Mouse (Mus musculus) liver, adult 2 months (tissue): ENCODE results near the gene Lmo7. TPM values are rescaled to one million over a fixed set of nuclear protein-coding genes. Genes with fewer than 3 reads are reported as not detected.

Experiments
- DNase-seq: peaks from one replicate; pipeline ENCODE4 v3.0.0-alpha.2; 2011; ENCODE audit warnings: low read depth, low spot score; ENCODE audit errors: extremely low read depth
- H3K27ac ChIP-seq: fragments of 200-500 bp; replicated peaks from 2 replicates; pipeline ENCODE4 v1.5.1; 2012; ENCODE audit warnings: low read depth, mild to moderate bottlenecking, control low read depth, inconsistent platforms, low read length; ENCODE audit not compliant: insufficient read depth
- H3K27me3 ChIP-seq: fragments of 200-500 bp; 2 replicates; pipeline ENCODE4 v1.6.1; 2012; ENCODE audit warnings: mild to moderate bottlenecking, moderate library complexity, low read length, inconsistent platforms; ENCODE audit not compliant: control insufficient read depth, insufficient read depth
- H3K36me3 ChIP-seq: fragments of 200-500 bp; 2 replicates; pipeline ENCODE4 v1.6.1; 2012; ENCODE audit warnings: low read length, inconsistent platforms; ENCODE audit not compliant: control insufficient read depth, insufficient read depth
- H3K4me1 ChIP-seq: fragments of 200-500 bp; 2 replicates; pipeline ENCODE4 v1.6.1; 2011; ENCODE audit warnings: low read length; ENCODE audit not compliant: control insufficient read depth, insufficient read depth
- H3K4me3 ChIP-seq: fragments of 200-500 bp; 2 replicates; pipeline ENCODE4 v1.5.1; 2011; ENCODE audit warnings: low read depth, mild to moderate bottlenecking, control low read depth, low read length, moderate library complexity; ENCODE audit not compliant: insufficient read depth
- H3K79me2 ChIP-seq: fragments of 200-500 bp; 2 replicates; pipeline ENCODE4 v1.6.1; 2012; ENCODE audit warnings: inconsistent platforms, mild to moderate bottlenecking, low read length, moderate library complexity; ENCODE audit not compliant: control insufficient read depth, insufficient read depth
- H3K9ac ChIP-seq: fragments of 200-500 bp; 2 replicates; pipeline ENCODE4 v1.6.1; 2012; ENCODE audit warnings: low read depth, mild to moderate bottlenecking, control low read depth, inconsistent platforms, low read length
- CTCF ChIP-seq: fragments of 200-500 bp; IDR thresholded peaks from 2 replicates; pipeline ENCODE4 v1.5.1; 2011; ENCODE audit warnings: low read depth, low read length, control low read depth
- POLR2A ChIP-seq: fragments of 200-500 bp; IDR thresholded peaks from 2 replicates; pipeline ENCODE4 v1.6.1; 2011; ENCODE audit warnings: low read length, control low read depth; ENCODE audit not compliant: insufficient read depth; ENCODE audit errors: extremely low read depth
- WGBS: fragments of 180-500 bp; shearing (Covaris S2); methylation state at CpG from one replicate; pipeline ENCODE4 v1.1.7; 2018; 5-methylcytosine and 5-hydroxymethylcytosine counted together
- polyA plus RNA-seq: library from polyadenylated mRNA; depleted of rRNA; stranded (reverse); fragments of >200 nt; gene quantifications from 2 replicates; pipeline ENCODE4 v1.2.3, GENCODE M21; 2012
- total RNA-seq: library from RNA; depleted of rRNA; stranded (reverse); fragments of >200 nt; gene quantifications from 2 replicates; pipeline ENCODE4 v1.2.3, GENCODE M21; 2014

Gene Lmo7
- total and polyA plus RNA-seq, 2 experiments, result 7.1 to 30.0 TPM

DNA sequence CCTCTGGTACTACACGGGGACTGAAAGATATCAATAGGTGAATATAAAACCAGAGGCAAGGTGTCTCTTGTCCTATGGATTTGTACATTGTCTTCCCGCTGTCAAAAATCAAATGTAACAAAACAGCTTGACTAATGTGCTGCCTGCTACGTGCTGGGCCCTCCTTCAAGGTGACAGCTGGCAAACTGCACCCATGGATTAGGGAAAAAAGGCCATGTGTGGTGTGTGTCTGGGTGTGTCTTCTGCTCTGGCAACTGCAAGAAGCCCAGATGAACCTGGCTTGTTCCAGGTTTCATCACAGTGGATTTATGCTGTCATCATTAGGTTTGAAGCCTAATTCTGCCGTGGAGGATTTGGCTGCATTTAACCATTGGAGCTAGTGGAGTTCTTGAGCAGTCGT is 174.0 kb downstream of the Lmo7 start:
- Histone ChIP-seq H3K4me1 (no peaks in the 10 kb centered on the region), H3K9ac (no peak overlapping the region), H3K79me2 (no peaks in the 10 kb centered on the region), H3K27me3 (no peaks in the 10 kb centered on the region), H3K27ac (no peak overlapping the region), H3K4me3 (no peak overlapping the region), H3K36me3 (peaks cover 25% of the 10 kb centered on the region)
- 91% methylated on average over 5 of the region's 5 CpGs for WGBS
- DNase-seq, result no peak
- no peak for TF ChIP-seq CTCF
- no peak for TF ChIP-seq POLR2A

DNA sequence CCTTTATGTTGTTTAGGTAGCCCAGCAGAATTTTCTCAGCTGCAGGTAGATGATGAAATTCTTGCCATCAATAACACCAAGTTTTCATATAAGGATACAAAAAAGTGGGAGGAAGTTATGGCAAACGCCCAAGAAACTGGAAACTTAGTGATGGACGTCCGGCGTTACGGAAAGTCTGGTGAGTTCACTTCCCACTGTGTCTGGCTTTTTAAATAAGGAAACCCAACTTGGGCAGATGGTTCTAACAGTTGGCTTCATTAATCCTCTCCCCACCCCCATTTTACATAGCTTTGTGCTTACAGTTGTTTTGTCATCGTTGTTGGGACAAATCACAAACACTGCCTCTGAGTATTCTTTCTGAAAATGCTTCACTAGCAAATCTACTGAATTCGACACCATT is 182.2 kb downstream of the Lmo7 start:
- Histone ChIP-seq H3K79me2 (no peaks in the 10 kb centered on the region), H3K4me1 (no peaks in the 10 kb centered on the region), H3K36me3 (peaks cover 18% of the 10 kb centered on the region; the same call in 1 of the 2 replicates), H3K27me3 (no peaks in the 10 kb centered on the region), H3K4me3 (no peak overlapping the region), H3K27ac (no peak overlapping the region), H3K9ac (no peak overlapping the region)
- WGBS, result 90% methylated on average over 7 of the region's 7 CpGs
- no peak for DNase-seq
- TF ChIP-seq CTCF, result no peak
- no peak for TF ChIP-seq POLR2A

DNA sequence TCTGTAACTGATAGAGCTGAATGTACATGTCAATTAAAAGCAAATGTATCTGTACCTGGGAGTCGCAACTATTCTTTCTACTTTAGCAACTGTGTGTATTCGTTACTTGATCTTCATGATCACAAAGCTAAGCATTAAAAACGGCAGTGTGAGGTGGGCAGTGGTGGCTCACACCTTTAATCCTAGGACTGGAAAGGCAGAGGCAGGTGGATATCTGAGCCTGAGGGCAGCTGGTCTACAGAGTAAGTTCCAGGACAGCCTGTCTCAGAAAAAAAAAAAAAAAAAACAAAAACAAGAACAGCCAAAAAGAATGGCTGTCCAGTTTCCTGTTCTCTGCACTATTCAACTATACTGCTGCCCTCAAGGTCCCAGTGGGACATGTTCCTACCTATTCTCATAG is 182.6 kb downstream of the Lmo7 start:
- no peak overlapping the region for H3K27ac ChIP-seq
- 93% methylated on average over 3 of the region's 3 CpGs for WGBS
- no peak overlapping the region for H3K4me3 ChIP-seq
- H3K36me3 ChIP-seq, result peaks cover 15% of the 10 kb centered on the region; the same call in 1 of the 2 replicates
- H3K4me1 ChIP-seq, result no peaks in the 10 kb centered on the region
- no peak overlapping the region for H3K9ac ChIP-seq
- no peaks in the 10 kb centered on the region for H3K27me3 ChIP-seq
- TF ChIP-seq POLR2A (no peak), CTCF (no peak)
- no peak for DNase-seq
- no peaks in the 10 kb centered on the region for H3K79me2 ChIP-seq

DNA sequence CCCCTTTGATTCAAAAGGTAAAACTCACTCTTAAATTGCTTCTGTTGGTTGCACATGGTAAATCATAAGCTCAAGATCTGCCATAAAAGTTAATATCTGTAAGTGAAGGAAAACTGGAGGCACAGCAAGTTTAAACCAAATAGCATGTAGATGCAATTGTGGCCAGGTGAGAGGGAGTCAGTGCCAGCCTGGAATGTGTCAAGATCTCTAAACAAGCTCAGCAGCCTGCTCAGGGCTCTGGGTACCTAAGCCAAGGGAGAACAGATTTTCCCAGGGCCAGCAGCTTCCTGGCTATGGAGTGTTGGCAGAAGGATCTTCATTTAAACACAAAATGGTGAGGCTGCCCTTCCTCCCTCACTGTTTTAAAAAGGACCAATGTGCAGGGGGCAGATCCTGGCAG is 184.6 kb downstream of the Lmo7 start:
- H3K4me1 ChIP-seq, result no peaks in the 10 kb centered on the region
- H3K4me3 ChIP-seq, result no peak overlapping the region
- H3K79me2 ChIP-seq, result no peaks in the 10 kb centered on the region

DNA sequence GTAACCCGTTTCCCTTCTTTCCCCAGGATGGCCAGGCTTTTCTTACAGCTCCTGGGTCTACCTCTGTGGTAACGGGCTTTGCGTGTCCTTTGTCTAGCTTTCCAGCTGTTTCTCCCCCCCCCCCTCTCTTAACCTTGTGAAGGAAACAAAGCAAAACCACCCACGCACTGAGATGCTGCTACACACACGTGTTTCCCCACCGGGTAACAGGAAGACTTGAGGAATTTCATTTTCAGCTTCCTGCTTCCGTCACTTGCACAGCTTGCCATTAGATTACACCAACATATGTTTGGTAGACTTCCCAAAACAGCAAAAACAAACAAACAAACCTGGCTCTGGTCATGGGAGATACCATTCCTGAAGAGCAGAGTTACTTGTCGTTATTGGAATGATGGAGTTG is 186.1 kb downstream of the Lmo7 start:
- Histone ChIP-seq H3K27me3 (no peaks in the 10 kb centered on the region), H3K79me2 (no peaks in the 10 kb centered on the region), H3K36me3 (peaks cover 28% of the 10 kb centered on the region), H3K4me1 (no peaks in the 10 kb centered on the region), H3K9ac (no peak overlapping the region), H3K4me3 (no peak overlapping the region), H3K27ac (no peak overlapping the region)
- no peak for DNase-seq
- TF ChIP-seq POLR2A (no peak), CTCF (no peak)
- 71% methylated on average over 8 of the region's 8 CpGs for WGBS

More for the DNA sequence above, 184.6 kb downstream of the Lmo7 start:
- H3K27ac ChIP-seq, result no peak overlapping the region
- H3K27me3 ChIP-seq, result no peaks in the 10 kb centered on the region
- no peak for TF ChIP-seq CTCF
- no peak for TF ChIP-seq POLR2A
- peaks cover 18% of the 10 kb centered on the region for H3K36me3 ChIP-seq
- H3K9ac ChIP-seq, result no peak overlapping the region
- no peak for DNase-seq

DNA sequence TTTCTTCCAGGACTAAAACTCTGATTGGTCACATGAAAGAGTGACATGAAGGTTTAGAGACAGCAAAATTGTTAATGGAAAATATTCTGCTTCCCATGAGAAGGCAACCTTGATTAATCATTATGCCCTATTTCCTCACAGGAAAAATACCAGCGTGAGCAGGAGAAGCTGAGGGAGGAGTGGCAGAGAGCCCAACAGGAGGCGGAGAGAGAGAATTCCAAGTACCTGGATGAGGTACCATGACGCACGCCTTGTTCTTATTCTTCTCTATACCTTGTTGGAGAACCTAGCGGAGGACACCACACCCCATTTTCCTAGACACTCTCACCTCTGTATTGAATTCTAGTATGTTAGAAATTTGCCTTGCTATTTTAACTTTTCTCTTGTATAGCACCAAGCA is 188.7 kb downstream of the Lmo7 start:
- TF ChIP-seq CTCF, result no peak
- no peak for TF ChIP-seq POLR2A
- Histone ChIP-seq H3K4me1 (no peaks in the 10 kb centered on the region), H3K4me3 (no peak overlapping the region), H3K27ac (no peak overlapping the region), H3K27me3 (no peaks in the 10 kb centered on the region), H3K36me3 (peaks cover 17% of the 10 kb centered on the region), H3K79me2 (no peaks in the 10 kb centered on the region), H3K9ac (no peak overlapping the region)
- DNase-seq, result no peak
- 86% methylated on average over 5 of the region's 5 CpGs for WGBS
